Mouse (Mus musculus): Measurements from ENCODE around the gene Myrfl. TPM values are rescaled to one million over a fixed set of nuclear protein-coding genes. Genes with fewer than 3 reads are reported as not detected.

The Myrfl gene
- polyA plus RNA-seq, 1 experiment from 2014 or later = not detected

DNA sequence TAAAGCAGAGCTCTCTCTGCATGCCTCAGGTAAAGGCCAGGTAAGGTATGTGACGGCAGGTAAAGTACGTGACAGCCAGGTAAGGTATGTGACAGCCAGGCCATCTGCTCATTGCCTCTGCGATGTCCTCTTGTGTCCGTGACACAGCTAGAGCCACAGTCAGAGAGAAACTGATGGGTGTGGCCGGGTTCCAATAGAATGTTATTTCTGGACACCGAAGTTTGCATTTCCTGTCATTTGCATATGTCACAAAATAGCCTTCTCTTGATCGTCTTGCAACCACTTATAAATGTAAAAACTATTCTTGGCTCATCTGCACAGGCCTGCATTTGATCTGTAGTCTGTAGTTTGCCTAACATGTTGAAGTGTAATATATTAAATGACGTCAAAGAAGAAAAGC lies 154.5 kb downstream of the Myrfl start:
- Histone ChIP-seq H3K36me3 (ENCODE audit: inconsistent target) (no peaks in the 10 kb centered on the region), H3K4me3 (ENCODE audit: inconsistent target) (no peak overlapping the region)

DNA sequence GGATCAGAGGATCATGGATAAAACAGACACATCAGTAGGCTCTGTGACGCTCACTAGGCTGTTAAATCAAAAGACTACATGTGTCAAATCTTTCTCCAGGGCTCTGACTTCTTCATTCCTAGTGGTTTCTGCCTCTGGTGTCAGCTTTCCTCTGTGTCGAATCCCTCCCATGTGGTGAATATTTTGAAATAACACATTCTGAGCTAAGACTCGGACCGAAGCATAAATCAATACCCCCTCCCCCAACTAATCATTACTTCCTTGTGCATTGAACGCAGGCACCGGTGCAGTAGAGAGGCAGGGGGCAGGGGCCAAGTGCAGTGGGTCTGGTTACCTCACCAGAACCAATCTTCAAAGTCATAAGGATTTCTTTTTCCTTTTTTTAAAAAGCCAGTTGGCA lies 155.4 kb downstream of the Myrfl start:
- no peaks in the 10 kb centered on the region for H3K36me3 ChIP-seq (ENCODE audit: inconsistent target)
- no peaks in the 10 kb centered on the region for H3K79me2 ChIP-seq (ENCODE audit: inconsistent target)
- 76% methylated on average over 6 of the region's 6 CpGs for WGBS (ENCODE audit: missing documents)
- no peak overlapping the region for H3K4me3 ChIP-seq (ENCODE audit: inconsistent target)
- no peak overlapping the region for H3K27ac ChIP-seq

More for the DNA sequence above, 154.5 kb downstream of the Myrfl start:
- Histone ChIP-seq H3K27ac (no peak overlapping the region), H3K79me2 (ENCODE audit: inconsistent target) (no peaks in the 10 kb centered on the region)
- 86% methylated on average over 8 of the region's 8 CpGs for WGBS (ENCODE audit: missing documents)

DNA sequence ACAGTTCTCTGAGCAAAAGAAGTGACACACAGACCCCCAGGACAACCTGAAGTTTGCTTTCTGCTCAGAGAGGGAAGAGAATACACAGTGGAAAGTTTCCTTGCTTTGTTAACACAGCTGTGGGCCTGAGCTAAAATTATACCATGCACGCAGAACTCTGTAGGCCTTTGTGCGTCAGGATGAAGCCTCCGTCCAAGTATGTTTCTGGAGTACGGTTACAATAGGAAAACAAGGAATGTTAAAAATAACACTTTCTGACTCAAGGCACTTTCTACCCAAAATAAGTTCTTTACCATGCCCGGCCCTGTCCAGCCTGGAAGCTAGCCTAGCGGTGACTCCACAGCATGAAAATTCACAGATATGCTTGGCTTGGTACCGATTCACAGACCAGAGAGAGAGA lies 156.6 kb downstream of the Myrfl start:
- 79% methylated on average over 6 of the region's 7 CpGs for WGBS (ENCODE audit: missing documents)
- H3K79me2 ChIP-seq (ENCODE audit: inconsistent target) = no peaks in the 10 kb centered on the region
- no peak overlapping the region for H3K27ac ChIP-seq
- no peak overlapping the region for H3K4me3 ChIP-seq (ENCODE audit: inconsistent target)
- H3K36me3 ChIP-seq (ENCODE audit: inconsistent target) = no peaks in the 10 kb centered on the region

DNA sequence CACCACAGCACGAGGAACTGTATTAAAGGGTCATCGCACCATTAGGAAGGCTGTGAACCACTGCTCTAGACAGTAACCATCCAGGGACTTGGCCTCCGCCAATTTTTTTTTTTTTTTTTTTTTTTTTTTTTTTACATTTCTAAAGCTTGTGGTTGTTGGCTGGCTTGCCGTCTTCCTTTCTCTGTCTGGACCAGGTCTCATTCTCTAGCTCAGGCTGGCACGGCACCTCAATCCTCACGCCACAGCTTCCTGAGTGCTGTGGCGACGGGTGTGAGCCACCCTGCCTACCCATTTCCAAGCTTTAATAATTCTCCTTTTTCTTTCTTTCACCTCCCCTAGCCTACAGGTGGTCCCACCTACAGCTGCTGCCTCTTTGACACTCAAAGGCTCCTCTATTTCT lies 158.2 kb downstream of the Myrfl start:
- H3K4me3 ChIP-seq (ENCODE audit: inconsistent target) = no peak overlapping the region
- H3K36me3 ChIP-seq (ENCODE audit: inconsistent target) = no peaks in the 10 kb centered on the region
- H3K27ac ChIP-seq = no peak overlapping the region
- H3K79me2 ChIP-seq (ENCODE audit: inconsistent target) = no peaks in the 10 kb centered on the region
- 11% methylated on average over 7 of the region's 8 CpGs for WGBS (ENCODE audit: missing documents)

DNA sequence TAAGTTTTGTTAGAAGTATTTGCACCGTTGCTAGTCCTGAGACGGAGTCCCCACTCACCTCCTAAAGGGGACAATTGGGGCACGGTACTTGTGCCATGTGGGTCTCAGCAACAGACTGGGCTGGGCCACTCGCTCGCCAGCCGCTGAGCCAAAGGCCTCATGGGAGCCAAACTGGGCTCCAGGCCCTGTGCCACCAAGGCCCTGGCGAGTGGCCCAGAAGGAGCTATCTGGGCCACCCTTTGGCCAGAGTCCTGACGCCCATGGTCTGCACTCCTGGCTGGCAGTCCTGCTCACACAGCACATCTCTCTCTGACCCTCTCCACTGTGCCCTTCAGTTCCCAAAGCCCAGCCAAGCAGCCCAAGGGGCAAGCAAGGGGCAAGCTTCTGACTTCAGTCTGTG lies 161.1 kb downstream of the Myrfl start:
- 80% methylated on average over 8 of the region's 8 CpGs for WGBS (ENCODE audit: missing documents)
- Histone ChIP-seq H3K27ac (no peak overlapping the region), H3K36me3 (ENCODE audit: inconsistent target) (no peaks in the 10 kb centered on the region)

DNA sequence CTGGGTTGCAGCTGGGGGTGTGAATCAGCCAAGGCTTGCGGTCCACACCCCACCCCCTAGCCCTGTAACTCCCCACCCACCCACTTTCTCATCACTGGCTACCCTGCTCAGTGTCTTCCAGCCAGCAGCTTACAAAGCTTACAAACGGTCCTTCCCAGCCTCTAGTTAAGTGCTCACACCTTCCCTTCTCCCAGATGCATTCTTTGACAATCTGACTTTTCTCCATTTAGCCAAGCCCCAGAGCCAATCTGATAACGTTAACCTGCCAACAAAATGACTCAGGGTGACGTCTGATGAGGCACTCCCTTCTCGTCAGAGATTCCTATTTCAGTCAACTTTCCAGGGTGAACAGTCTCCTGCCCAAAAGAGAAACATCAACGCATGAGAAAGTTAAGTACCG lies 163.1 kb downstream of the Myrfl start:
- Histone ChIP-seq H3K27ac (no peak overlapping the region), H3K79me2 (ENCODE audit: inconsistent target) (no peaks in the 10 kb centered on the region), H3K4me3 (ENCODE audit: inconsistent target) (no peak overlapping the region), H3K36me3 (ENCODE audit: inconsistent target) (no peaks in the 10 kb centered on the region)
- 90% methylated on average over 7 of the region's 7 CpGs for WGBS (ENCODE audit: missing documents)

More for the DNA sequence above, 161.1 kb downstream of the Myrfl start:
- Histone ChIP-seq H3K79me2 (ENCODE audit: inconsistent target) (no peaks in the 10 kb centered on the region), H3K4me3 (ENCODE audit: inconsistent target) (no peak overlapping the region)

DNA sequence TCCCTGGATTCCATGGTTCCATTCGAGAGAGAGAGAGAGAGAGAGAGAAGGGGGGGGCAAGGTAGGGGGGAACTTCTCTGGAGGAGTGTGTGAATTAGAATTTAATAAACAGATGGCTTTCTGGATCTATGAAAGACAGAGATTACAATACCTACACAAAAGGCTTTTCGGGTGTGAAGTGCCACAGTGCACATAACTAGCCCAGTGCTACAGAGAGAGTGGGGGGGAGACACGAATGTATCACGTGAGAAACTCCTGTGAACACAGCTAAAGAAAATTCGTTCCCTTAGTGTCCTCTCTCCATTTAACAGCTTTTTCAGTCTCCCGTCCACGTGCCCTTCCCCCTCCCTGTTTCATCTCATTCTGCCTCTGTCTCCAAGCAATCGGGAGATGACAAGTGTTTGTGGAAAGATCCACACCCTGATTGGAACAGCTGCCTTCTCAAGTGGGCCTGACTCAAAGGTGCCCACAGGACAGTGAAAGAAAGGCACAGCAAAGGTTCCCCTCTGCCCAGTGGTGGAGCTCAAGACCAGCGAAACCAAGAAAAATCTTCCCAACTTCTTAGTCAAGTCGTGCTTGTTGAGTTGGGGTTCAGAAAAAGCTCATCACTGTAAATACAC lies 166.6 kb downstream of the Myrfl start:
- no peak overlapping the region for H3K4me3 ChIP-seq (ENCODE audit: inconsistent target)
- WGBS (ENCODE audit: missing documents) = 89% methylated on average over 10 of the region's 10 CpGs
- no peak overlapping the region for H3K27ac ChIP-seq
- no peaks in the 10 kb centered on the region for H3K36me3 ChIP-seq (ENCODE audit: inconsistent target)
- H3K79me2 ChIP-seq (ENCODE audit: inconsistent target) = no peaks in the 10 kb centered on the region

DNA sequence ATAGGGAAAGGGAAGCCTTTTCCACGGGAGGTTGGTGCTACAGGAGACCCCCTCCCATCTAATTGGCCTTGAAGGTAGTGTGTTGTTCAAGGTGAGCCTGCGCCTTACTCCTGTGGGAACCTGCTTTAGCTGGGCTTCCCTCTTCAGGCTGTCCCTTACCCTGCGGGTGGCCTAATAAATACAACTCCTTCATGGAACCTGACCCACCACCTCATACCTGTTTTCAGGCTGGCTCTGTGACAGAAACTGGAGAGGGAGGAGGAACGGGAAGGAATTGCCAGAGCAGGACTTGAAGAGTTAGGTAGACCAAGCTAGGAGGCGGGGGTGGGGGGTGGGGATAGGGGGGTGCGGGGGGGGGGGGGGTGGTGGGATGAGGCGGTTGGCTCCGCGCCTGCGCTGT lies 167.9 kb downstream of the Myrfl start:
- no peak overlapping the region for H3K4me3 ChIP-seq (ENCODE audit: inconsistent target)
- no peaks in the 10 kb centered on the region for H3K79me2 ChIP-seq (ENCODE audit: inconsistent target)
- 93% methylated on average over 2 of the region's 10 CpGs for WGBS (ENCODE audit: missing documents)
- no peak overlapping the region for H3K27ac ChIP-seq
- H3K36me3 ChIP-seq (ENCODE audit: inconsistent target) = no peaks in the 10 kb centered on the region

DNA sequence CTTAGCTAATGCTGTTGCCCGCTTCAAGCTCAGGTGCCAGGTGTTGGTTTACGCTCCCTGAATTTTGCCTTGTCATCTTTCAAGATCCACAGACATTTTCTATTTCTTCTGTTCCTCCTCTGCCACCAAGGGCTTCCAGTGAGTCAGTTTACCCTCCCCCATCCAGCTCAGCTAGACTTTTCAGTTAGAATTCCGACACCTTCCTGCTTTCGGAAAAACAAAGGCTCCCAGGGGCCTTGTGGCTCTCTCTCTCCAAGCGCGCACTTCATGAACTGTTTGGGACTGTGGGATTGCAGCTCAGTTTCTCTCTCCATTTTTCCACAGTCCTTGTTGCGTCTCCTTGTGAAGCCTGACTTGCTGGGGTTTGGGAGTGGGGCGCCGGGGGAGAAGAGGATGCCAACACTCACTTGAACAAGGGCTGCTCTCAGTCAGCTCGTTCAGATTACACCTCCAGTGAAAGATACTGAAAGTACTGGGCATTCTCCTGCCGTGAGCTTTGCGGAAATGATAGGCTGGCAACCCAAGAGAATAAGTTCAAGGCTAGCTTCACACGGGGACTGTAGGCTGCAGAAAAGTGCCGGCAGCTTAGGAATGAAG lies 168.9 kb downstream of the Myrfl start:
- 42% methylated on average over 14 of the region's 14 CpGs for WGBS (ENCODE audit: missing documents)
- Histone ChIP-seq H3K27ac (no peak overlapping the region), H3K79me2 (ENCODE audit: inconsistent target) (no peaks in the 10 kb centered on the region), H3K4me3 (ENCODE audit: inconsistent target) (no peak overlapping the region), H3K36me3 (ENCODE audit: inconsistent target) (no peaks in the 10 kb centered on the region)

Other genes starting within 250 kb of the Myrfl start
- 2.7 to 2.9 TPM (median 2.8 TPM) in 3 replicates for gene Rab3ip, start 53.9 kb upstream of the Myrfl start, polyA plus RNA-seq (2018)
- not detected in 3 replicates for gene Gm10271, start 75.7 kb upstream of the Myrfl start, polyA plus RNA-seq (2018)
- 0.04 TPM in 1 of 3 replicates, not detected in the others for gene Best3, start 89.4 kb upstream of the Myrfl start, polyA plus RNA-seq (2018)
- gene Lrrc10, start 148.4 kb upstream of the Myrfl start, polyA plus RNA-seq (2018) = not detected in 3 replicates
- 127 to 262 TPM (median 206 TPM) in 3 replicates for gene Cct2, start 166.9 kb upstream of the Myrfl start, polyA plus RNA-seq (2018)